Mouse (Mus musculus) stomach, embryonic 14.5 days (tissue): ENCODE data around the gene Gm3383. TPM values are rescaled to one million over a fixed set of nuclear protein-coding genes. Genes with fewer than 3 reads are reported as not detected.

ENCODE experiments used
- polyA plus RNA-seq: library from polyadenylated mRNA; unstranded; fragments of >200 nt; fragmentation: Nextera tagmentation; extraction: Ambion mirVana; gene quantifications from 2 replicates; pipeline ENCODE4 v1.2.1, GENCODE M21; 2014

The Gm3383 gene
- polyA plus RNA-seq, 1 experiment from 2014 or later = 2.1 TPM

Other genes with a start within 250 kb of the Gm3383 start
- gene Gm8265, start 175.0 kb downstream of the Gm3383 start, polyA plus RNA-seq = not detected in 2 replicates
- gene Gm9603, start 120.5 kb downstream of the Gm3383 start, polyA plus RNA-seq = not detected in 2 replicates
- gene Gm3373, start 66.4 kb downstream of the Gm3383 start, polyA plus RNA-seq = 1.1 TPM in 1 of 2 replicates, not detected in the other
- not detected in 2 replicates for gene Gm3424, start 22.3 kb upstream of the Gm3383 start, polyA plus RNA-seq
- gene Gm8237, start 72.4 kb upstream of the Gm3383 start, polyA plus RNA-seq = 0.67 and 0.95 TPM in 2 replicates
- 0.91 and 1.1 TPM in 2 replicates for gene Gm3248, start 153.8 kb upstream of the Gm3383 start, polyA plus RNA-seq
- not detected in 2 replicates for gene Gm3453, start 171.2 kb upstream of the Gm3383 start, polyA plus RNA-seq